Mouse (Mus musculus): ENCODE results near the gene Mfsd4a. TPM values are rescaled to one million over a fixed set of nuclear protein-coding genes. Genes with fewer than 3 reads are reported as not detected.

Mfsd4a gene
- total RNA-seq (2023), result under 1 TPM in 1 of 2 experiments, not detected in 1; 0.51 TPM

GRCm38 (mm10) chr1:132067261-132068255 is at the start of gene Mfsd4a:
Mfsd4a (minus strand) TSS chr1:132068062.

GRCm38 (mm10) chr1:132007282-132007815 is 60.5 kb downstream of the Mfsd4a start, which contains the start of gene Elk4:
Elk4 (plus strand) TSS chr1:132007607.

Other genes with a start within 250 kb of the Mfsd4a start
- 1 to 10 TPM; 4.1 to 8.0 TPM for gene Slc41a1, start 240.6 kb downstream of the Mfsd4a start, total RNA-seq (2023)
- 10 to 100 TPM; 17.0 to 25.4 TPM for gene Rab29, start 200.8 kb downstream of the Mfsd4a start, total RNA-seq (2023)
- 10 to 100 TPM; 74.9 to 84.6 TPM for gene Nucks1, start 157.5 kb downstream of the Mfsd4a start, total RNA-seq (2023)
- under 1 TPM; 0.27 to 0.64 TPM for gene Slc45a3, start 105.1 kb downstream of the Mfsd4a start, total RNA-seq (2023)
- 10 to 100 TPM; 92.8 to 97.9 TPM for gene Elk4, start 60.5 kb downstream of the Mfsd4a start, total RNA-seq (2023)
- under 1 TPM; 0.27 to 0.37 TPM for gene Cdk18, start 71.6 kb upstream of the Mfsd4a start, total RNA-seq (2023)
- not detected for gene Lemd1, start 123.4 kb upstream of the Mfsd4a start, total RNA-seq (2023)
- not detected for gene AC124108.1, start 123.4 kb upstream of the Mfsd4a start, total RNA-seq (2023)
- not detected for gene Gm10188, start 161.7 kb upstream of the Mfsd4a start, total RNA-seq (2023)
- not detected for gene Klhdc8a, start 230.6 kb upstream of the Mfsd4a start, total RNA-seq (2023)
- 10 to 100 TPM; 47.2 to 47.7 TPM for gene Nuak2, start 248.1 kb upstream of the Mfsd4a start, total RNA-seq (2023)